In the genomic region with DNA sequence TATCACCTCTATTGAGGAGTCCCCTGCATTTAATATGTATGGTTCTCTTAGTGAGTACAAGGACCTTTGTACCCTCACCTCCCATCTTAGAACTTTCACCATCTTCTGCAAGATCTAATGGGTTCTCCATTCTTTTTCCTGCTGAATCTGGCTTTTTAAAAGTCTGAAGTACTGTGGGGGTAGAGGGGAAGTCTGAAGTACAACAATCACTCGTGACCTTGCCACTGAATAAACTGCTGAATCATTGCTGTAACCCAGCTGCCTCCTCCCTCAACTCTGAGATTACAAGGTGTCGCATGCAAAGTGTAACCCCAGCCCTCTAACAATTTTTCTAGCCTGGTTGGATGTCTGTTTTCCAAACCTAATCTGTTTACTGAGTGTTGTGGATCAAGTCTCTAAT, we compare ENCODE assay signal across 15 mouse cellular contexts. TPM values are rescaled to one million over a fixed set of nuclear protein-coding genes. Genes with fewer than 3 reads are reported as not detected.
DNase-seq lines count a peak whose midpoint lies in the region; ATAC-seq and TF ChIP-seq lines count a peak whose summit lies in the region.
"Had no signal": no experiment of that assay in that cellular context is flagged by ENCODE, and none has a peak within 500 bp of the region (broad histone marks: within the 10 kb centered on the region; RNA-seq: fewer than 3 reads in every experiment).

No protein-coding gene starts in this region.

- H3K9me3 ChIP-seq in intestine, postnatal 0 days (ENCODE audit: control insufficient read depth), result no peaks in the 10 kb centered on the region
- H3K9me3 ChIP-seq: heart, embryonic 13.5 days; megakaryocyte, embryonic 14.5 days had no signal

- H3K9ac ChIP-seq in intestine, postnatal 0 days (ENCODE audit: low read depth, low read length), result no peak overlapping the region
- H3K9ac ChIP-seq: heart, embryonic 13.5 days had no signal

- peak; percentile 41 for ATAC-seq in intestine, postnatal 0 days
- ATAC-seq: hindbrain, embryonic 16.5 days had no signal

- peaks cover 14% of the 10 kb centered on the region for H3K4me1 ChIP-seq in intestine, postnatal 0 days (replicated peaks; ENCODE audit: control insufficient read depth, insufficient read depth, low read length)
- H3K4me1 ChIP-seq in small intestine, adult 2 months (ENCODE audit: control insufficient read depth, insufficient read depth, insufficient read length, low read length), result peaks cover 17% of the 10 kb centered on the region

- peak; percentile 30 for DNase-seq in adrenal gland, postnatal 14 days
- DNase-seq in adrenal gland, postnatal 25 days, result no peak
- peak; percentile 56 for DNase-seq in lung, postnatal 36 days
- DNase-seq in lung, postnatal 25 days (ENCODE audit: low spot score), result no peak
- no peak for DNase-seq in left cerebral cortex, adult 9 months (ENCODE audit: low spot score in 2 of 2)
- no peak for DNase-seq in urinary bladder, postnatal 25 days (ENCODE audit: low spot score)
- DNase-seq: adrenal gland, adult 8-10 months; cerebellum, adult 11 months; thymus, adult 18-20 months had no signal

- H3K36me3 ChIP-seq in intestine, postnatal 0 days (ENCODE audit: control insufficient read depth, insufficient read depth), result no peaks in the 10 kb centered on the region
- H3K36me3 ChIP-seq in small intestine, adult 2 months (ENCODE audit: control insufficient read depth, insufficient read depth, low read length), result no peaks in the 10 kb centered on the region
- H3K36me3 ChIP-seq: heart, embryonic 13.5 days had no signal

- no peak overlapping the region for H3K4me3 ChIP-seq in intestine, postnatal 0 days (ENCODE audit: low read depth, low read length)
- H3K4me3 ChIP-seq in small intestine, adult 2 months (ENCODE audit: low read depth, low read length), result no peak overlapping the region
- H3K4me3 ChIP-seq: heart, embryonic 13.5 days; megakaryocyte, embryonic 14.5 days; myocyte had no signal

- 22% methylated on average over 2 of the region's 2 CpGs for WGBS in intestine, postnatal 0 days
- 14% methylated on average over 2 of the region's 2 CpGs for WGBS in small intestine, adult 2 months

- no peak for TF ChIP-seq CTCF in intestine, postnatal 0 days (IDR thresholded peaks at IDR 0.05; ENCODE audit: low read depth)
- no peak for TF ChIP-seq CTCF in small intestine, adult 2 months (IDR thresholded peaks at IDR 0.05; ENCODE audit: extremely low read depth, insufficient read length, insufficient replicate concordance, low read depth, low read length)

- TF ChIP-seq POLR2A in small intestine, adult 2 months (IDR thresholded peaks at IDR 0.05; ENCODE audit: low read depth, low read length), result no peak

- H3K4me2 ChIP-seq in intestine, postnatal 0 days (replicated peaks; ENCODE audit: low read depth), result no peak overlapping the region
- H3K4me2 ChIP-seq: heart, embryonic 13.5 days had no signal

- no peaks in the 10 kb centered on the region for H3K27me3 ChIP-seq in intestine, postnatal 0 days (replicated peaks; ENCODE audit: control insufficient read depth, insufficient read depth, low read length)
- H3K27me3 ChIP-seq in small intestine, adult 2 months (ENCODE audit: control insufficient read depth, insufficient read depth, low read length), result no peaks in the 10 kb centered on the region
- H3K27me3 ChIP-seq: heart, embryonic 13.5 days had no signal

- H3K27ac ChIP-seq in intestine, postnatal 0 days (ENCODE audit: low read depth, low read length), result peak overlapping the region; percentile 41; the same call in 1 of the 2 replicates
- peak overlapping the region; percentile 18; the same call in 1 of the 2 replicates for H3K27ac ChIP-seq in small intestine, adult 2 months (ENCODE audit: insufficient read depth, low read depth, low read length)
- H3K27ac ChIP-seq: heart, embryonic 13.5 days had no signal

RNA-seq across cellular contexts. Expression of gene Akr1a1, which starts 3.6 kb away (rescaled TPM):
- 639 and 649 TPM in 2 replicates for total RNA-seq in adrenal gland, postnatal 14 days (2021)
- 817 and 927 TPM in 2 replicates for total RNA-seq in adrenal gland, postnatal 25 days (2021)
- polyA plus RNA-seq in intestine, postnatal 0 days (2015; fragmentation: Nextera tagmentation; extraction: Ambion mirVana), result 860 and 870 TPM in 2 replicates
- 304 and 652 TPM in 2 replicates for polyA plus RNA-seq in small intestine, adult 2 months (2012; rRNA removed)

RNA-seq across cellular contexts. Expression of gene Nasp, which starts 27.4 kb away (rescaled TPM):
- 51.1 and 51.6 TPM in 2 replicates for total RNA-seq in adrenal gland, postnatal 14 days (2021)
- 30.9 and 37.1 TPM in 2 replicates for total RNA-seq in adrenal gland, postnatal 25 days (2021)
- 36.9 and 38.6 TPM in 2 replicates for polyA plus RNA-seq in intestine, postnatal 0 days (2015; fragmentation: Nextera tagmentation; extraction: Ambion mirVana)
- polyA plus RNA-seq in small intestine, adult 2 months (2012; rRNA removed), result 0.62 and 0.96 TPM in 2 replicates

RNA-seq across cellular contexts. Expression of gene Prdx1, which starts 30.2 kb away (rescaled TPM):
- total RNA-seq in adrenal gland, postnatal 14 days (2021), result 546 and 672 TPM in 2 replicates
- total RNA-seq in adrenal gland, postnatal 25 days (2021), result 777 and 778 TPM in 2 replicates
- 1,180 and 1,265 TPM in 2 replicates for polyA plus RNA-seq in intestine, postnatal 0 days (2015; fragmentation: Nextera tagmentation; extraction: Ambion mirVana)
- 40.5 and 74.0 TPM in 2 replicates for polyA plus RNA-seq in small intestine, adult 2 months (2012; rRNA removed)

RNA-seq across cellular contexts. Expression of gene Mmachc, which starts 53.1 kb away (rescaled TPM):
- total RNA-seq in adrenal gland, postnatal 14 days (2021), result 39.5 and 41.9 TPM in 2 replicates
- 29.4 and 32.0 TPM in 2 replicates for total RNA-seq in adrenal gland, postnatal 25 days (2021)
- 5.9 and 6.3 TPM in 2 replicates for polyA plus RNA-seq in intestine, postnatal 0 days (2015; fragmentation: Nextera tagmentation; extraction: Ambion mirVana)
- polyA plus RNA-seq in small intestine, adult 2 months (2012; rRNA removed), result 2.0 and 2.1 TPM in 2 replicates

RNA-seq across cellular contexts. Expression of gene Ccdc163, which starts 53.2 kb away (rescaled TPM):
- 18.8 and 19.6 TPM in 2 replicates for total RNA-seq in adrenal gland, postnatal 14 days (2021)
- 21.1 and 31.9 TPM in 2 replicates for total RNA-seq in adrenal gland, postnatal 25 days (2021)
- polyA plus RNA-seq in intestine, postnatal 0 days (2015; fragmentation: Nextera tagmentation; extraction: Ambion mirVana), result 9.1 and 11.3 TPM in 2 replicates
- 5.0 and 8.9 TPM in 2 replicates for polyA plus RNA-seq in small intestine, adult 2 months (2012; rRNA removed)

Comparison
In these comparisons a context has a peak if more than half of its experiments do, and no peak if none do; other contexts are left out.
1. DNase-seq: peak in adrenal gland, postnatal 14 days (single experiment) and lung, postnatal 36 days (single experiment); none in adrenal gland, postnatal 25 days (single experiment), lung, postnatal 25 days (single experiment), left cerebral cortex, adult 9 months (0 of 2) and urinary bladder, postnatal 25 days (single experiment).